Mouse (Mus musculus): ENCODE data around the gene Trim58.

Trim58 gene

GRCm38 (mm10) chr11:58640272-58640867 is at the start of gene Trim58:
Gene Trim58 (plus strand): TSS chr11:58640465.
- DNase-seq = no peak

GRCm38 (mm10) chr11:58594814-58595213 is 45.5 kb upstream of the Trim58 start, which contains the start of gene Olfr324:
Gene Olfr324 (plus strand): TSS chr11:58595114.
- DNase-seq = no peak

GRCm38 (mm10) chr11:58597837-58598236 is 42.4 kb upstream of the Trim58 start:
- no peak for DNase-seq

GRCm38 (mm10) chr11:58602062-58602461 is 38.2 kb upstream of the Trim58 start:
- no peak for DNase-seq

GRCm38 (mm10) chr11:58602800-58603560 is 37.3 kb upstream of the Trim58 start:
- DNase-seq = no peak

- no peak for DNase-seq
Observed at GRCm38 (mm10) chr11:58604688-58605087, 35.6 kb upstream of the Trim58 start.

GRCm38 (mm10) chr11:58605228-58605627 is 35.0 kb upstream of the Trim58 start:
- DNase-seq = no peak

GRCm38 (mm10) chr11:58606177-58606919 is 33.9 kb upstream of the Trim58 start:
- DNase-seq = no peak

- no peak for DNase-seq
Observed at GRCm38 (mm10) chr11:58607030-58607429, 33.2 kb upstream of the Trim58 start.

GRCm38 (mm10) chr11:58613359-58613758 is 26.9 kb upstream of the Trim58 start:
- DNase-seq = no peak

GRCm38 (mm10) chr11:58614526-58614925 is 25.7 kb upstream of the Trim58 start:
- DNase-seq = no peak

- no peak for DNase-seq
Observed at GRCm38 (mm10) chr11:58615975-58616374, 24.3 kb upstream of the Trim58 start, which contains the start of gene 2210407C18Rik. Gene 2210407C18Rik (minus strand): TSS chr11:58616075.

GRCm38 (mm10) chr11:58618369-58618768 is 21.9 kb upstream of the Trim58 start:
- no peak for DNase-seq

GRCm38 (mm10) chr11:58618793-58619192 is 21.5 kb upstream of the Trim58 start:
- DNase-seq = no peak

- DNase-seq = no peak
Observed at GRCm38 (mm10) chr11:58626146-58626545, 14.1 kb upstream of the Trim58 start.

GRCm38 (mm10) chr11:58630401-58630800 is 9.9 kb upstream of the Trim58 start, which contains the start of gene Olfr323:
Gene Olfr323 (minus strand): TSS chr11:58630501.
- no peak for DNase-seq

- no peak for DNase-seq
Observed at GRCm38 (mm10) chr11:58634878-58635277, 5.4 kb upstream of the Trim58 start.

GRCm38 (mm10) chr11:58636376-58636977 is 3.8 kb upstream of the Trim58 start:
- peak; percentile 57 for DNase-seq

- DNase-seq = no peak
Observed at GRCm38 (mm10) chr11:58638176-58638701, 2.0 kb upstream of the Trim58 start.

GRCm38 (mm10) chr11:58641057-58641456 is 792 bp downstream of the Trim58 start:
- no peak for DNase-seq

GRCm38 (mm10) chr11:58641638-58642358 is 1.5 kb downstream of the Trim58 start:
- no peak for DNase-seq

GRCm38 (mm10) chr11:58643350-58643749 is 3.1 kb downstream of the Trim58 start:
- DNase-seq = peak; percentile 62

Measured in thymus, postnatal 25 days (tissue).